ENCODE assay signal across 20 mouse cellular contexts in genomic region chr8:125677484-125677883, GRCm38 (mm10). TPM values are rescaled to one million over a fixed set of nuclear protein-coding genes. Genes with fewer than 3 reads are reported as not detected.
DNase-seq lines count a peak whose midpoint lies in the region; ATAC-seq and TF ChIP-seq lines count a peak whose summit lies in the region.
"Had no signal": no experiment of that assay in that cellular context is flagged by ENCODE, and none has a peak within 500 bp of the region (broad histone marks: within the 10 kb centered on the region; RNA-seq: fewer than 3 reads in every experiment).

No protein-coding gene starts in this region.

- peak; percentile 40 for DNase-seq in forebrain, embryonic 11.5 days (ENCODE audit: low spot score)
- no peak for DNase-seq in forebrain, embryonic 10.5 days (ENCODE audit: extremely low spot score, low spot score)
- DNase-seq in kidney, adult 9 months = peak; percentile 12
- DNase-seq in kidney, adult 2 months = no peak
- DNase-seq: adrenal gland, postnatal 10 days; adrenal gland, postnatal 25 days; cerebellum, adult 11 months; cerebellum, adult 18-20 months; cerebellum, adult 8-10 months; cerebellum, adult 9-11 months; cerebellum, postnatal 14 days; cerebellum, postnatal 36 days; embryo, embryonic 11 days had no signal

- TF ChIP-seq CTCF in kidney, adult 2 months (conservative IDR thresholded peaks at IDR 0.05; ENCODE audit: insufficient read depth, insufficient read length, low read depth, low read length) = no peak

- WGBS in forebrain, embryonic 11.5 days = 91% methylated on average over 6 of the region's 6 CpGs
- 91% methylated on average over 6 of the region's 6 CpGs for WGBS in forebrain, embryonic 10.5 days
- 88% methylated on average over 6 of the region's 6 CpGs for WGBS in kidney, adult 2 months

- H3K4me3 ChIP-seq in forebrain, embryonic 11.5 days (ENCODE audit: low read depth, low read length) = no peak overlapping the region
- no peak overlapping the region for H3K4me3 ChIP-seq in forebrain, embryonic 10.5 days
- H3K4me3 ChIP-seq in kidney, adult 2 months (ENCODE audit: insufficient read depth, low read depth, low read length) = no peak overlapping the region
- H3K4me3 ChIP-seq: embryonic facial prominence, embryonic 13.5 days; embryonic facial prominence, embryonic 15.5 days; erythroblast, embryonic 14.5 days; forebrain, embryonic 12.5 days had no signal

- H3K4me2 ChIP-seq in forebrain, embryonic 11.5 days (ENCODE audit: low read depth, low read length, severe bottlenecking) = no peak overlapping the region
- H3K4me2 ChIP-seq: embryonic facial prominence, embryonic 13.5 days; embryonic facial prominence, embryonic 15.5 days; forebrain, embryonic 12.5 days had no signal

- no peaks in the 10 kb centered on the region for H3K36me3 ChIP-seq in forebrain, embryonic 11.5 days (ENCODE audit: control insufficient read depth, insufficient read depth, low read length)
- no peaks in the 10 kb centered on the region for H3K36me3 ChIP-seq in forebrain, embryonic 10.5 days (replicated peaks)
- no peaks in the 10 kb centered on the region for H3K36me3 ChIP-seq in kidney, adult 2 months (ENCODE audit: control insufficient read depth, insufficient read depth, low read length)
- H3K36me3 ChIP-seq: embryonic facial prominence, embryonic 13.5 days; embryonic facial prominence, embryonic 15.5 days; forebrain, embryonic 12.5 days had no signal

- H3K9me3 ChIP-seq in forebrain, embryonic 11.5 days (ENCODE audit: control insufficient read depth, low read length) = no peaks in the 10 kb centered on the region
- peaks cover 2% of the 10 kb centered on the region; the same call in 1 of the 2 replicates for H3K9me3 ChIP-seq in forebrain, embryonic 10.5 days
- H3K9me3 ChIP-seq: embryonic facial prominence, embryonic 13.5 days; embryonic facial prominence, embryonic 15.5 days had no signal

- no peak for TF ChIP-seq POLR2A in kidney, adult 2 months (IDR thresholded peaks at IDR 0.05; ENCODE audit: low read depth, low read length)

- no peak overlapping the region for H3K9ac ChIP-seq in forebrain, embryonic 11.5 days (ENCODE audit: low read length)
- H3K9ac ChIP-seq: embryonic facial prominence, embryonic 13.5 days; embryonic facial prominence, embryonic 15.5 days; forebrain, embryonic 12.5 days had no signal

- H3K27ac ChIP-seq in forebrain, embryonic 11.5 days (ENCODE audit: low read depth, low read length) = no peak overlapping the region
- no peak overlapping the region for H3K27ac ChIP-seq in forebrain, embryonic 10.5 days
- H3K27ac ChIP-seq in kidney, adult 2 months (ENCODE audit: insufficient read depth, low read depth, low read length) = no peak overlapping the region
- H3K27ac ChIP-seq: embryonic facial prominence, embryonic 13.5 days; embryonic facial prominence, embryonic 15.5 days; forebrain, embryonic 12.5 days had no signal

- no peak for ATAC-seq in forebrain, embryonic 11.5 days (replicated peaks; ENCODE audit: low FRiP score)
- ATAC-seq: forebrain, embryonic 14.5 days; forebrain, embryonic 16.5 days had no signal

- no peaks in the 10 kb centered on the region for H3K4me1 ChIP-seq in forebrain, embryonic 11.5 days (replicated peaks; ENCODE audit: control insufficient read depth, insufficient read depth, low read length)
- peaks cover 24% of the 10 kb centered on the region for H3K4me1 ChIP-seq in forebrain, embryonic 10.5 days
- peaks cover 15% of the 10 kb centered on the region; the same call in 1 of the 2 replicates for H3K4me1 ChIP-seq in kidney, adult 2 months (ENCODE audit: control insufficient read depth, insufficient read depth, low read length)

- H3K27me3 ChIP-seq in forebrain, embryonic 11.5 days (ENCODE audit: control insufficient read depth, insufficient read depth, low read length) = no peaks in the 10 kb centered on the region
- no peaks in the 10 kb centered on the region for H3K27me3 ChIP-seq in forebrain, embryonic 10.5 days (ENCODE audit: poor library complexity, severe bottlenecking)
- H3K27me3 ChIP-seq in kidney, adult 2 months (replicated peaks; ENCODE audit: control insufficient read depth, insufficient read depth, low read length) = no peaks in the 10 kb centered on the region
- H3K27me3 ChIP-seq: embryonic facial prominence, embryonic 13.5 days; embryonic facial prominence, embryonic 15.5 days; forebrain, embryonic 12.5 days had no signal

RNA-seq across cellular contexts. Expression of gene Map10, which starts 7.9 kb away (rescaled TPM):
- 8.5 and 9.8 TPM in 2 replicates for polyA plus RNA-seq in forebrain, embryonic 11.5 days (2014; fragmentation: Nextera tagmentation; extraction: Ambion mirVana)
- 6.7 and 7.6 TPM in 2 replicates for polyA plus RNA-seq in forebrain, embryonic 10.5 days (2016; fragmentation: Nextera tagmentation; extraction: Ambion mirVana)
- polyA plus RNA-seq in kidney, adult 2 months (2012; rRNA removed) = 1.8 and 2.7 TPM in 2 replicates
- polyA plus RNA-seq: C2C12; erythroblast, embryonic 14.5 days had no signal

RNA-seq across cellular contexts. Expression of gene Ntpcr, which starts 52.3 kb away (rescaled TPM):
- polyA plus RNA-seq in forebrain, embryonic 11.5 days (2014; fragmentation: Nextera tagmentation; extraction: Ambion mirVana) = 16.4 and 16.5 TPM in 2 replicates
- 17.2 and 17.8 TPM in 2 replicates for polyA plus RNA-seq in forebrain, embryonic 10.5 days (2016; fragmentation: Nextera tagmentation; extraction: Ambion mirVana)
- 23.4 and 27.6 TPM in 2 replicates for polyA plus RNA-seq in kidney, adult 2 months (2012; rRNA removed)

Comparison
In these comparisons a context has a peak if more than half of its experiments do, and no peak if none do; other contexts are left out.
1. DNase-seq: peak in forebrain, embryonic 11.5 days (single experiment) and kidney, adult 9 months (single experiment); none in forebrain, embryonic 10.5 days (single experiment) and kidney, adult 2 months (single experiment).